Mouse (Mus musculus): ENCODE data around the gene Krt26. TPM values are rescaled to one million over a fixed set of nuclear protein-coding genes. Genes with fewer than 3 reads are reported as not detected.

Krt26 gene
- polyA plus RNA-seq, 1 experiment from 2014 or later = not detected

DNA sequence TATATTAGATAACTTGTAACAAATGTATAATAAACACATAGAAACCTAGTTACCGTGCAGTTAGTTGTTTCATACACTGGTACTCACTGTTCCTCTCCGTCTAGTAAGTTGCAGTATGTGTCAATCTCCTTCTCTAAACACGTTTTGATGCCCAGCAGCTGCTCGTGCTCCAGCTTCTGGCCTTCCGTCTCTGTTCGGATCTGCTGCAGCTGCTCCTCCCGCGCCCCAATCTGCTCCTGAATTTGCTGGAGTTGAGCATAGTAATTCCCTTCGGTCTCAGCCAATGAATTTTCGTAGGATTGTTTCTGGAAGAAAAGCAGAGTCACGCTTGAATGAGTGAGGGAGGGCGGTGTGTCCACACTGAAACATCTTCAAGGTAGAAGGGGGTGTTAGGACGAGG, 4.3 kb downstream of the Krt26 start:
- Histone ChIP-seq H3K4me1 (replicated peaks; ENCODE audit: control insufficient read depth, insufficient read depth) (no peaks in the 10 kb centered on the region), H3K4me3 (ENCODE audit: low read depth, low read length) (no peak overlapping the region), H3K9me3 (ENCODE audit: control insufficient read depth, low read length) (no peaks in the 10 kb centered on the region), H3K36me3 (ENCODE audit: control insufficient read depth, insufficient read depth, low read length) (no peaks in the 10 kb centered on the region), H3K27ac (replicated peaks) (no peak overlapping the region), H3K9ac (ENCODE audit: low read length) (no peak overlapping the region), H3K4me2 (replicated peaks; ENCODE audit: low read depth) (no peak overlapping the region), H3K27me3 (ENCODE audit: control insufficient read depth, insufficient read depth, low read length) (no peaks in the 10 kb centered on the region)
- WGBS = 43% methylated on average over 13 of the region's 13 CpGs
- DNase-seq (ENCODE audit: low spot score) = no peak
- TF ChIP-seq CTCF (IDR thresholded peaks at IDR 0.05; ENCODE audit: low read depth) (no peak), EP300 (optimal IDR thresholded peaks at IDR 0.05) (no peak)
- no peak for ATAC-seq (ENCODE audit: low FRiP score, low TSS enrichment)

DNA sequence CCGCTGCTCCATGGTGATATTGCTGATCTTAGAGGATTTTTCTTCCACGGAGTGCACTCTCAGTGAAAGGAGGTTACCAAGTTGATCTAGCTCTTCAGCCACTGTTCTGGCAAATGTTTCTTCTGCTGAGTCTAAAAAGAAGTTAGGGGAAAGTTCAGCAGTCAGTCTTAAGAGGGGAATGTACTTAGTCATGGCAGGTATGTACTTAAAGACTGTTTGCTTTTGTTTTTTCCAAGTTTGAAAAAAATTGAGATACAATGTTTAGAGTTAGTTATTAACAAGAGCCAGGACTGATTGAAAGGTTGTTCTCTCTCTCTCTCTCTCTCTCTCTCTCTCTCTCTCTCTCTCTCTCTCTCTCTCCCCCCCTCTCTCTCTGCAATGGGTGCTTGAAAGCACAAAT, 8.1 kb downstream of the Krt26 start:
- 22% methylated on average over 2 of the region's 2 CpGs for WGBS
- Histone ChIP-seq H3K27me3 (ENCODE audit: control insufficient read depth, insufficient read depth, low read length) (no peaks in the 10 kb centered on the region), H3K27ac (replicated peaks) (no peak overlapping the region), H3K4me2 (replicated peaks; ENCODE audit: low read depth) (no peak overlapping the region), H3K9me3 (ENCODE audit: control insufficient read depth, low read length) (no peaks in the 10 kb centered on the region), H3K4me3 (ENCODE audit: low read depth, low read length) (no peak overlapping the region), H3K4me1 (replicated peaks; ENCODE audit: control insufficient read depth, insufficient read depth) (no peaks in the 10 kb centered on the region), H3K9ac (ENCODE audit: low read length) (no peak overlapping the region), H3K36me3 (ENCODE audit: control insufficient read depth, insufficient read depth, low read length) (no peaks in the 10 kb centered on the region)
- ATAC-seq (ENCODE audit: low FRiP score, low TSS enrichment) (peak; percentile 67; the same call in 1 of the 2 replicates), DNase-seq (ENCODE audit: low spot score) (no peak)
- no peak for TF ChIP-seq CTCF (IDR thresholded peaks at IDR 0.05; ENCODE audit: low read depth)
- TF ChIP-seq EP300 (optimal IDR thresholded peaks at IDR 0.05) = no peak

DNA sequence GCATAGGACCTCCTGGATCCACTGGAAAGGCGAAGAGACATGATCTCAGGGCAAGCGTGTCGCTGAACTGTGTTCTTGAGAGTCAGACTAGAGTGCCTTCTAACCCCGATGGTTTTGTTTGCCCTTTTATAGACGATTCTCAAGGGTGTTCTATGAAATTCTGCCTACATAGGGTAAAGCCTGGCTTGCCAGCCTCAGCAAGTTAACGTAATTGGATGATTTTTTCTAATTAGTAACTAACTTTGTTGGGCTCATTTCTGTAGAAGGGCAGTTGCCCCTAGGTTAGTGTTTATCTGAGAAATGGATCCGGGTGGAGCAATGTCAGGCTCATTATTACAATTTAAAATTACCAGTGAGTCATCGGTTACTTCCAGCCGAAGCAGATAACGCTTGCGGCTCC, 14.9 kb downstream of the Krt26 start, which contains the start of gene Krt25:
Gene Krt25 (minus strand): TSS at position 101 of the 400 bp plus-strand sequence.
- H3K36me3 ChIP-seq (ENCODE audit: control insufficient read depth, insufficient read depth, low read length) = no peaks in the 10 kb centered on the region
- no peak within 1 kb of the TSS for H3K4me3 ChIP-seq (ENCODE audit: low read depth, low read length)
- 88% methylated on average over 11 of the region's 11 CpGs for WGBS
- H3K4me2 ChIP-seq (replicated peaks; ENCODE audit: low read depth) = no peak within 1 kb of the TSS
- H3K27ac ChIP-seq (replicated peaks) = no peak within 1 kb of the TSS
- no peaks in the 10 kb centered on the region for H3K4me1 ChIP-seq (replicated peaks; ENCODE audit: control insufficient read depth, insufficient read depth)
- ATAC-seq (ENCODE audit: low FRiP score, low TSS enrichment) (no peak), DNase-seq (ENCODE audit: low spot score) (no peak)
- no peak within 1 kb of the TSS for H3K9ac ChIP-seq (ENCODE audit: low read length)
- H3K27me3 ChIP-seq (ENCODE audit: control insufficient read depth, insufficient read depth, low read length) = no peaks in the 10 kb centered on the region
- no peak for TF ChIP-seq CTCF (IDR thresholded peaks at IDR 0.05; ENCODE audit: low read depth)
- no peaks in the 10 kb centered on the region for H3K9me3 ChIP-seq (ENCODE audit: control insufficient read depth, low read length)

DNA sequence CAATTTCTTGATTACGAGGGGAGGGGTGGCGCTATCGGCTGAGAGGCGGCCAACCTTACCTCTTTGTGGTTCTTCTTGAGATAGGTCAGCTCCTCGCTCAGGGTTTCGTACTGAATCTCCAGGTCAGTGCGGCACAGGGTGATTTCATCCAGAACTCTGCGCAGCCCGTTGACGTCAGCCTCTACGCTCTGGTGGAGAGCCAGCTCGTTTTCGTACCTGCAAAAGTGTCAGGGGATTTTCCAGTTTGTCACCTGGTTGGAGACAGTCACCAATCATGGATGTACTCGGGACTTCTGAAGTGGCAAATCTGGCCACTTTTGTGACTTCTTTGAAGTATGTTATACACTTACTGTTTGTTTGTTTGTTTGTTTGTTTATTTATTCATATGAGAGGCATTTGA, 16.7 kb downstream of the Krt26 start:
- Histone ChIP-seq H3K9me3 (ENCODE audit: control insufficient read depth, low read length) (no peaks in the 10 kb centered on the region), H3K9ac (ENCODE audit: low read length) (no peak overlapping the region), H3K36me3 (ENCODE audit: control insufficient read depth, insufficient read depth, low read length) (no peaks in the 10 kb centered on the region), H3K4me3 (ENCODE audit: low read depth, low read length) (no peak overlapping the region), H3K27me3 (ENCODE audit: control insufficient read depth, insufficient read depth, low read length) (no peaks in the 10 kb centered on the region), H3K4me2 (replicated peaks; ENCODE audit: low read depth) (no peak overlapping the region), H3K27ac (replicated peaks) (no peak overlapping the region), H3K4me1 (replicated peaks; ENCODE audit: control insufficient read depth, insufficient read depth) (no peaks in the 10 kb centered on the region)
- no peak for TF ChIP-seq EP300 (optimal IDR thresholded peaks at IDR 0.05)
- no peak for TF ChIP-seq CTCF (IDR thresholded peaks at IDR 0.05; ENCODE audit: low read depth)
- DNase-seq (ENCODE audit: low spot score) (no peak), ATAC-seq (ENCODE audit: low FRiP score, low TSS enrichment) (no peak)
- WGBS = 90% methylated on average over 14 of the region's 14 CpGs

DNA sequence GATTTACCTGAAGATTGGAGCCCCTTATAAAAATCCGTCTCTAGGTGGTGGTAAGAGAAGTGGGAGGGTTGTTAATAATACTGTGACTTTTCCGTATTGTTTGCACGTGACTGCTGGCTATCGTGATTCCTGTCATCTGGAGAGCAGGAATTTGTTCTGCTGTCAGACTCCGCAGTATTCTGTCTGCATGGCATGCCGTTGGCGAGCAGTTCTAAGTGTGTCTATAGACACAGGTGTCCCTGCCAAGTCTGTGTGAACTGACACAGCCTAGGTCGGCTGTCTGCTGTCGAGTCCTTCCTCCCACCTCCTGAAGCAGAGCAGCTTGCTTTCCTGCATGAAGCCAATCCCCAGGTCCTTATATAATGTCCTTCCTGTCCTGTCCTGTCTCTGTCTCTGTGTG, 18.6 kb downstream of the Krt26 start:
- 23% methylated on average over 9 of the region's 9 CpGs for whole genome bisulfite sequencing
- Histone ChIP-seq H3K9ac (ENCODE audit: low read length) (no peak overlapping the region), H3K27me3 (ENCODE audit: control insufficient read depth, insufficient read depth, low read length) (no peaks in the 10 kb centered on the region), H3K27ac (replicated peaks) (no peak overlapping the region), H3K4me3 (ENCODE audit: low read depth, low read length) (no peak overlapping the region), H3K4me2 (replicated peaks; ENCODE audit: low read depth) (0 out of 2 replicates have a peak overlapping the region, but pooled peaks have one; percentile 15), H3K4me1 (replicated peaks; ENCODE audit: control insufficient read depth, insufficient read depth) (no peaks in the 10 kb centered on the region), H3K36me3 (ENCODE audit: control insufficient read depth, insufficient read depth, low read length) (no peaks in the 10 kb centered on the region), H3K9me3 (ENCODE audit: control insufficient read depth, low read length) (no peaks in the 10 kb centered on the region)
- TF ChIP-seq EP300 (optimal IDR thresholded peaks at IDR 0.05) = no peak
- no peak for TF ChIP-seq CTCF (IDR thresholded peaks at IDR 0.05; ENCODE audit: low read depth)
- DNase-seq (ENCODE audit: low spot score) (peak; percentile 14), ATAC-seq (ENCODE audit: low FRiP score, low TSS enrichment) (no peak)

DNA sequence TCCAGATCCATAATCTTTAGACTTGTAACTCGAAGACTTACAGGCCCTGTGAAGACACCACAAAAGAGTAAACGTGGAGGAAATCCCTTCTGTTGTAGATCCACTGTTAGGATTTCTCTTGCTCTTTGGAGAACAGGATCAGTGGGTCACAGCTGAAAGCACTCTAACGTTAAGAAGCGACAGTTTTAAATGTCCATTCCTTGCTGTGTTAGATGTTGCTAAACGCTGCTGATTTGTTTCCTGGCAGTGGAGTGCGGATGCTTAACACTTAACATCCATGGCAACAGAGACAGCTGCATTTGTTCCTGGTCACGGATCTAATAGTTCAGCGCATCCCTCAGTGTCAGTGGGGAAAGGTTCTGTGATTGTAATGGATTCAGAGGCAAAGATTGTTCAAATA, 21.2 kb downstream of the Krt26 start:
- Histone ChIP-seq H3K4me2 (replicated peaks; ENCODE audit: low read depth) (no peak overlapping the region), H3K27ac (replicated peaks) (no peak overlapping the region), H3K36me3 (ENCODE audit: control insufficient read depth, insufficient read depth, low read length) (no peaks in the 10 kb centered on the region), H3K27me3 (ENCODE audit: control insufficient read depth, insufficient read depth, low read length) (no peaks in the 10 kb centered on the region), H3K9ac (ENCODE audit: low read length) (no peak overlapping the region), H3K4me1 (replicated peaks; ENCODE audit: control insufficient read depth, insufficient read depth) (no peaks in the 10 kb centered on the region), H3K4me3 (ENCODE audit: low read depth, low read length) (no peak overlapping the region), H3K9me3 (ENCODE audit: control insufficient read depth, low read length) (no peaks in the 10 kb centered on the region)
- DNase-seq (ENCODE audit: low spot score) = no peak
- WGBS = 36% methylated on average over 8 of the region's 8 CpGs
- TF ChIP-seq CTCF (IDR thresholded peaks at IDR 0.05; ENCODE audit: low read depth) (no peak), EP300 (optimal IDR thresholded peaks at IDR 0.05) (no peak)
- no peak for ATAC-seq (ENCODE audit: low FRiP score, low TSS enrichment)
